9 mouse cellular contexts compared by ENCODE assay signal in genomic region chr10:69889779-69890178, GRCm38 (mm10).
DNase-seq lines count a peak whose midpoint lies in the region; ATAC-seq and TF ChIP-seq lines count a peak whose summit lies in the region.
"Had no signal": no experiment of that assay in that cellular context is flagged by ENCODE, and none has a peak within 500 bp of the region (broad histone marks: within the 10 kb centered on the region; RNA-seq: fewer than 3 reads in every experiment).

No protein-coding gene starts in this region.

- no peaks in the 10 kb centered on the region for H3K4me1 ChIP-seq in kidney, postnatal 0 days (replicated peaks; ENCODE audit: insufficient read depth, low read length)
- no peaks in the 10 kb centered on the region for H3K4me1 ChIP-seq in embryonic facial prominence, embryonic 10.5 days
- no peaks in the 10 kb centered on the region for H3K4me1 ChIP-seq in neural tube, embryonic 11.5 days (ENCODE audit: control insufficient read depth, insufficient read depth, low read length)
- H3K4me1 ChIP-seq: limb, embryonic 13.5 days had no signal

- H3K36me3 ChIP-seq in kidney, postnatal 0 days (ENCODE audit: insufficient read depth, low read length) = peaks cover 9% of the 10 kb centered on the region; the same call in 1 of the 2 replicates
- H3K36me3 ChIP-seq in embryonic facial prominence, embryonic 10.5 days (replicated peaks) = peaks cover 24% of the 10 kb centered on the region
- no peaks in the 10 kb centered on the region for H3K36me3 ChIP-seq in neural tube, embryonic 11.5 days (ENCODE audit: control insufficient read depth, insufficient read depth, low read length)

- peak; percentile 59 for DNase-seq in adrenal gland, postnatal 10 days
- DNase-seq in adrenal gland, postnatal 4 days (ENCODE audit: low spot score in 2 of 2) = no peak
- DNase-seq in kidney, postnatal 0 days (ENCODE audit: low spot score) = peak; percentile 61
- DNase-seq in kidney, adult 11 months = no peak
- DNase-seq in B cell, adult 2 months = peak; percentile 30 to 31
- peak; percentile 42 for DNase-seq in embryonic facial prominence, embryonic 10.5 days (ENCODE audit: low spot score)
- peak; percentile 29 for DNase-seq in neural tube, embryonic 11.5 days (ENCODE audit: low spot score)
- no peak for DNase-seq in left cerebral cortex, adult 11 months (ENCODE audit: low spot score)

- H3K4me3 ChIP-seq in kidney, postnatal 0 days (replicated peaks; ENCODE audit: low read depth, low read length) = no peak overlapping the region
- no peak overlapping the region for H3K4me3 ChIP-seq in embryonic facial prominence, embryonic 10.5 days
- no peak overlapping the region for H3K4me3 ChIP-seq in neural tube, embryonic 11.5 days (ENCODE audit: low read depth, low read length)
- H3K4me3 ChIP-seq: limb, embryonic 13.5 days had no signal

- H3K9ac ChIP-seq in kidney, postnatal 0 days (ENCODE audit: low read depth, low read length) = no peak overlapping the region
- H3K9ac ChIP-seq in neural tube, embryonic 11.5 days (ENCODE audit: low read length) = no peak overlapping the region
- H3K9ac ChIP-seq: limb, embryonic 13.5 days had no signal

- TF ChIP-seq CTCF in kidney, postnatal 0 days (IDR thresholded peaks at IDR 0.05; ENCODE audit: low read depth) = peak; percentile 79

- H3K9me3 ChIP-seq in kidney, postnatal 0 days (replicated peaks; ENCODE audit: low read length) = no peaks in the 10 kb centered on the region
- no peaks in the 10 kb centered on the region for H3K9me3 ChIP-seq in embryonic facial prominence, embryonic 10.5 days
- no peaks in the 10 kb centered on the region for H3K9me3 ChIP-seq in neural tube, embryonic 11.5 days (ENCODE audit: control insufficient read depth, low read length)
- H3K9me3 ChIP-seq: limb, embryonic 13.5 days had no signal

- no peak for ATAC-seq in kidney, postnatal 0 days (replicated peaks; ENCODE audit: low FRiP score, low read depth)
- no peak for ATAC-seq in neural tube, embryonic 11.5 days (ENCODE audit: insufficient read depth, low FRiP score, low TSS enrichment)

- H3K27me3 ChIP-seq in kidney, postnatal 0 days (ENCODE audit: insufficient read depth, low read length) = no peaks in the 10 kb centered on the region
- no peaks in the 10 kb centered on the region for H3K27me3 ChIP-seq in embryonic facial prominence, embryonic 10.5 days (replicated peaks; ENCODE audit: low read depth, poor library complexity, severe bottlenecking)
- no peaks in the 10 kb centered on the region for H3K27me3 ChIP-seq in neural tube, embryonic 11.5 days (ENCODE audit: control insufficient read depth, insufficient read depth, low read length)
- H3K27me3 ChIP-seq: limb, embryonic 13.5 days had no signal

- 26% methylated on average over 6 of the region's 6 CpGs for WGBS in kidney, postnatal 0 days
- WGBS in embryonic facial prominence, embryonic 10.5 days = 22% methylated on average over 6 of the region's 6 CpGs
- 25% methylated on average over 6 of the region's 6 CpGs for WGBS in neural tube, embryonic 11.5 days

- no peak overlapping the region for H3K27ac ChIP-seq in kidney, postnatal 0 days
- H3K27ac ChIP-seq in embryonic facial prominence, embryonic 10.5 days (replicated peaks) = no peak overlapping the region
- H3K27ac ChIP-seq in neural tube, embryonic 11.5 days (ENCODE audit: low read depth, low read length) = no peak overlapping the region
- H3K27ac ChIP-seq: limb, embryonic 13.5 days had no signal

- H3K4me2 ChIP-seq in kidney, postnatal 0 days (ENCODE audit: low read length) = no peak overlapping the region
- H3K4me2 ChIP-seq in neural tube, embryonic 11.5 days (ENCODE audit: low read depth) = no peak overlapping the region
- H3K4me2 ChIP-seq: limb, embryonic 13.5 days had no signal

Comparison
In these comparisons a context has a peak if more than half of its experiments do, and no peak if none do; other contexts are left out.
1. DNase-seq: peak in adrenal gland, postnatal 10 days (single experiment), kidney, postnatal 0 days (single experiment), B cell, adult 2 months (2 of 2), embryonic facial prominence, embryonic 10.5 days (single experiment) and neural tube, embryonic 11.5 days (single experiment); none in adrenal gland, postnatal 4 days (0 of 2), kidney, adult 11 months (single experiment) and left cerebral cortex, adult 11 months (single experiment).